21 mouse cellular contexts compared by ENCODE assay signal in the genomic region with DNA sequence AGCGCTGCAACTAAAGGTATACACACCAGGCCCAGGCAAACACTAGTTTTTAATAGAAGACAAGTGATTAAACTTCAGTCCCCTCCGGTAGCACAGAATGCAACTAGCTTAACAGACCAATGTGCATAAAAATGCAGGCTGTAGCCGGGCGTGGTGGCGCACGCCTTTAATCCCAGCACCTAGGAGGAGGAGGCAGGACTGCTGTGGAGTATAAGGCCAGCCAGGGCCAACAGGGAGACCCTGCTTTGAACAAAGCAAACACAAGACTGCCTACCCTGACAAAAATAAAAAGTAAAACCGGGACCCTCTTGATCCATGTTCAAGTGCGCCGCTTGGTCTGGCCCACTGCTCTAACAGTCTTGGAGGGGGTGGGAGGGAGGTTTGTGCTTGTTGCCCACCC. TPM values are rescaled to one million over a fixed set of nuclear protein-coding genes. Genes with fewer than 3 reads are reported as not detected.
DNase-seq lines count a peak whose midpoint lies in the region; ATAC-seq and TF ChIP-seq lines count a peak whose summit lies in the region.
"Had no signal": no experiment of that assay in that cellular context is flagged by ENCODE, and none has a peak within 500 bp of the region (broad histone marks: within the 10 kb centered on the region; RNA-seq: fewer than 3 reads in every experiment).

No protein-coding gene starts in this region.

- H3K27me3 ChIP-seq in lung, embryonic 14.5 days (ENCODE audit: insufficient read depth, low read length), result no peaks in the 10 kb centered on the region
- no peaks in the 10 kb centered on the region for H3K27me3 ChIP-seq in lung, postnatal 0 days (replicated peaks; ENCODE audit: insufficient read depth, low read length)
- no peaks in the 10 kb centered on the region for H3K27me3 ChIP-seq in ES-Bruce4 (ENCODE audit: control insufficient read depth, insufficient read depth, low read length, poor library complexity, severe bottlenecking)
- H3K27me3 ChIP-seq in stomach, postnatal 0 days (ENCODE audit: control insufficient read depth, insufficient read depth, low read length), result no peaks in the 10 kb centered on the region
- no peaks in the 10 kb centered on the region for H3K27me3 ChIP-seq in liver, embryonic 12.5 days (replicated peaks)
- H3K27me3 ChIP-seq: embryonic facial prominence, embryonic 12.5 days; forebrain, embryonic 13.5 days; forebrain, embryonic 15.5 days; Patski had no signal

- H3K27ac ChIP-seq in lung, embryonic 14.5 days (ENCODE audit: low read depth), result peak overlapping the region; percentile 52; the same call in 1 of the 2 replicates
- H3K27ac ChIP-seq in lung, postnatal 0 days (ENCODE audit: low read length), result no peak overlapping the region; the same call in 1 of the 2 replicates
- H3K27ac ChIP-seq in ES-Bruce4 (ENCODE audit: insufficient read depth, low read length), result peak overlapping the region; percentile 61
- H3K27ac ChIP-seq in stomach, postnatal 0 days (replicated peaks), result peak overlapping the region; percentile 35; the same call in 1 of the 2 replicates
- no peak overlapping the region for H3K27ac ChIP-seq in liver, embryonic 12.5 days
- H3K27ac ChIP-seq: embryonic facial prominence, embryonic 10.5 days; embryonic facial prominence, embryonic 12.5 days; forebrain, embryonic 13.5 days; forebrain, embryonic 15.5 days had no signal

- H3K4me3 ChIP-seq in lung, embryonic 14.5 days (ENCODE audit: low read depth, low read length), result no peak overlapping the region
- H3K4me3 ChIP-seq in lung, postnatal 0 days (ENCODE audit: low read depth, low read length), result no peak overlapping the region
- no peak overlapping the region for H3K4me3 ChIP-seq in ES-Bruce4 (ENCODE audit: low read depth, low read length)
- H3K4me3 ChIP-seq in stomach, postnatal 0 days (ENCODE audit: low read depth, low read length), result no peak overlapping the region
- no peak overlapping the region for H3K4me3 ChIP-seq in liver, embryonic 12.5 days
- H3K4me3 ChIP-seq: embryonic facial prominence, embryonic 10.5 days; embryonic facial prominence, embryonic 12.5 days; forebrain, embryonic 13.5 days; forebrain, embryonic 15.5 days had no signal

- DNase-seq in lung, embryonic 14.5 days, result no peak
- DNase-seq in lung, postnatal 0 days (ENCODE audit: low spot score), result no peak
- no peak for DNase-seq in stomach, postnatal 0 days (ENCODE audit: low spot score)
- DNase-seq: adrenal gland, adult 8-10 months; adrenal gland, postnatal 14 days; adrenal gland, postnatal 36 days; cerebellum, adult 11-12 months; cerebellum, adult 2 months; cerebellum, adult 9-10 months; cerebellum, postnatal 10 days; cerebellum, postnatal 25 days; forebrain, postnatal 0 days had no signal

- TF ChIP-seq CTCF in lung, embryonic 14.5 days (IDR thresholded peaks at IDR 0.05; ENCODE audit: low read depth), result no peak
- TF ChIP-seq CTCF in lung, postnatal 0 days (IDR thresholded peaks at IDR 0.05), result no peak
- no peak for TF ChIP-seq CTCF in ES-Bruce4 (IDR thresholded peaks at IDR 0.05; ENCODE audit: low read depth, low read length)
- no peak for TF ChIP-seq CTCF in stomach, postnatal 0 days (IDR thresholded peaks at IDR 0.05; ENCODE audit: low read depth)

- peaks cover 5% of the 10 kb centered on the region; the same call in 1 of the 2 replicates for H3K4me1 ChIP-seq in lung, embryonic 14.5 days (ENCODE audit: insufficient read depth)
- H3K4me1 ChIP-seq in lung, postnatal 0 days (ENCODE audit: insufficient read depth, low read depth, low read length), result peaks cover 3% of the 10 kb centered on the region; the same call in 1 of the 2 replicates
- peaks cover 2% of the 10 kb centered on the region for H3K4me1 ChIP-seq in ES-Bruce4 (ENCODE audit: control insufficient read depth, insufficient read depth, low read length)
- no peaks in the 10 kb centered on the region; the same call in 1 of the 2 replicates for H3K4me1 ChIP-seq in stomach, postnatal 0 days (replicated peaks; ENCODE audit: control insufficient read depth, insufficient read depth)
- H3K4me1 ChIP-seq in liver, embryonic 12.5 days, result peaks cover 30% of the 10 kb centered on the region

- no peak for ATAC-seq in lung, embryonic 14.5 days (ENCODE audit: insufficient read depth)
- no peak for ATAC-seq in lung, postnatal 0 days
- ATAC-seq in stomach, postnatal 0 days (ENCODE audit: low FRiP score, low TSS enrichment), result no peak
- no peak for ATAC-seq in liver, embryonic 12.5 days
- ATAC-seq: activated CD4-positive, CD25-positive, alpha-beta regulatory T cell, adult 4 months; forebrain, embryonic 13.5 days; forebrain, embryonic 15.5 days; forebrain, postnatal 0 days; Patski had no signal

- no peak overlapping the region for H3K9ac ChIP-seq in lung, embryonic 14.5 days
- H3K9ac ChIP-seq in lung, postnatal 0 days (replicated peaks; ENCODE audit: low read depth), result no peak overlapping the region
- no peak overlapping the region for H3K9ac ChIP-seq in ES-Bruce4 (ENCODE audit: low read depth, poor library complexity, severe bottlenecking)
- no peak overlapping the region for H3K9ac ChIP-seq in stomach, postnatal 0 days (ENCODE audit: low read length)
- no peak overlapping the region for H3K9ac ChIP-seq in liver, embryonic 12.5 days
- H3K9ac ChIP-seq: embryonic facial prominence, embryonic 12.5 days; forebrain, embryonic 13.5 days; forebrain, embryonic 15.5 days; forebrain, postnatal 0 days had no signal

- peaks cover 62% of the 10 kb centered on the region for H3K36me3 ChIP-seq in lung, embryonic 14.5 days (ENCODE audit: insufficient read depth)
- H3K36me3 ChIP-seq in lung, postnatal 0 days (ENCODE audit: insufficient read depth, low read length), result peaks cover 41% of the 10 kb centered on the region; the same call in 1 of the 2 replicates
- H3K36me3 ChIP-seq in ES-Bruce4 (ENCODE audit: control insufficient read depth, insufficient read depth, low read length, poor library complexity, severe bottlenecking), result peaks cover 50% of the 10 kb centered on the region
- peaks cover 18% of the 10 kb centered on the region for H3K36me3 ChIP-seq in stomach, postnatal 0 days (ENCODE audit: control insufficient read depth, insufficient read depth, low read length)
- H3K36me3 ChIP-seq in liver, embryonic 12.5 days, result peaks cover 60% of the 10 kb centered on the region

- no peak for TF ChIP-seq EP300 in lung, postnatal 0 days (IDR thresholded peaks at IDR 0.05)
- TF ChIP-seq EP300 in ES-Bruce4 (IDR thresholded peaks at IDR 0.05; ENCODE audit: insufficient read depth, low read depth, low read length), result no peak
- TF ChIP-seq EP300 in stomach, postnatal 0 days (optimal IDR thresholded peaks at IDR 0.05), result no peak

- H3K4me2 ChIP-seq in lung, embryonic 14.5 days, result no peak overlapping the region
- H3K4me2 ChIP-seq in lung, postnatal 0 days (replicated peaks; ENCODE audit: low read depth, low read length), result no peak overlapping the region
- no peak overlapping the region for H3K4me2 ChIP-seq in stomach, postnatal 0 days (replicated peaks; ENCODE audit: low read depth)
- H3K4me2 ChIP-seq in liver, embryonic 12.5 days, result no peak overlapping the region
- H3K4me2 ChIP-seq: embryonic facial prominence, embryonic 12.5 days; forebrain, embryonic 13.5 days; forebrain, embryonic 15.5 days had no signal

- 90% methylated on average over 9 of the region's 9 CpGs for WGBS in lung, embryonic 14.5 days
- 87% methylated on average over 9 of the region's 9 CpGs for WGBS in lung, postnatal 0 days
- WGBS in stomach, postnatal 0 days, result 84% methylated on average over 9 of the region's 9 CpGs
- 85% methylated on average over 9 of the region's 9 CpGs for WGBS in liver, embryonic 12.5 days (ENCODE audit: insufficient replicate concordance)

- no peaks in the 10 kb centered on the region for H3K9me3 ChIP-seq in lung, embryonic 14.5 days (ENCODE audit: low read depth, low read length)
- no peaks in the 10 kb centered on the region for H3K9me3 ChIP-seq in lung, postnatal 0 days (ENCODE audit: low read length)
- H3K9me3 ChIP-seq in ES-Bruce4 (replicated peaks; ENCODE audit: control insufficient read depth, insufficient read depth, low read length, poor library complexity, severe bottlenecking), result no peaks in the 10 kb centered on the region
- no peaks in the 10 kb centered on the region for H3K9me3 ChIP-seq in stomach, postnatal 0 days (ENCODE audit: control insufficient read depth, low read length)
- no peaks in the 10 kb centered on the region for H3K9me3 ChIP-seq in liver, embryonic 12.5 days (replicated peaks)
- H3K9me3 ChIP-seq: embryonic facial prominence, embryonic 10.5 days; embryonic facial prominence, embryonic 12.5 days; forebrain, embryonic 13.5 days; forebrain, embryonic 15.5 days; G1E had no signal

- TF ChIP-seq POLR2A in ES-Bruce4 (IDR thresholded peaks at IDR 0.05; ENCODE audit: insufficient read depth, low read length), result no peak

RNA-seq across cellular contexts. Expression of gene 2310039H08Rik, which starts 2.6 kb away (rescaled TPM):
- 58.2 and 64.7 TPM in 2 replicates for polyA plus RNA-seq in lung, embryonic 14.5 days (2014; fragmentation: Nextera tagmentation; extraction: Ambion mirVana)
- 73.9 and 80.1 TPM in 2 replicates for polyA plus RNA-seq in lung, postnatal 0 days (2015; fragmentation: Nextera tagmentation; extraction: Ambion mirVana)
- polyA plus RNA-seq in ES-Bruce4 (2011; ENCODE audit: insufficient read depth, insufficient read length, low read depth, missing spikeins), result 6.7 and 7.2 TPM in 2 replicates
- 113 and 117 TPM in 2 replicates for polyA plus RNA-seq in stomach, postnatal 0 days (2015; fragmentation: Nextera tagmentation; extraction: Ambion mirVana)
- 55.2 and 56.5 TPM in 2 replicates for polyA plus RNA-seq in liver, embryonic 12.5 days (2016; fragmentation: Nextera tagmentation; extraction: Ambion mirVana)

RNA-seq across cellular contexts. Expression of gene Rpl7l1, which starts 7.4 kb away (rescaled TPM):
- 169 and 171 TPM in 2 replicates for polyA plus RNA-seq in lung, embryonic 14.5 days (2014; fragmentation: Nextera tagmentation; extraction: Ambion mirVana)
- 83.2 and 83.7 TPM in 2 replicates for polyA plus RNA-seq in lung, postnatal 0 days (2015; fragmentation: Nextera tagmentation; extraction: Ambion mirVana)
- 167 and 196 TPM in 2 replicates for polyA plus RNA-seq in ES-Bruce4 (2011; ENCODE audit: insufficient read depth, insufficient read length, low read depth, missing spikeins)
- 93.7 and 95.0 TPM in 2 replicates for polyA plus RNA-seq in stomach, postnatal 0 days (2015; fragmentation: Nextera tagmentation; extraction: Ambion mirVana)
- 140 and 144 TPM in 2 replicates for polyA plus RNA-seq in liver, embryonic 12.5 days (2016; fragmentation: Nextera tagmentation; extraction: Ambion mirVana)

RNA-seq across cellular contexts. Expression of gene Ptcra, which starts 11.6 kb away (rescaled TPM):
- polyA plus RNA-seq in lung, embryonic 14.5 days (2014; fragmentation: Nextera tagmentation; extraction: Ambion mirVana), result 0.24 and 0.37 TPM in 2 replicates
- 0.14 TPM in 1 of 2 replicates, not detected in the other for polyA plus RNA-seq in lung, postnatal 0 days (2015; fragmentation: Nextera tagmentation; extraction: Ambion mirVana)
- polyA plus RNA-seq in ES-Bruce4 (2011; ENCODE audit: insufficient read depth, insufficient read length, low read depth, missing spikeins), result 1.1 and 1.7 TPM in 2 replicates
- polyA plus RNA-seq in stomach, postnatal 0 days (2015; fragmentation: Nextera tagmentation; extraction: Ambion mirVana), result 0.50 TPM in 2 replicates
- 0.60 and 0.62 TPM in 2 replicates for polyA plus RNA-seq in liver, embryonic 12.5 days (2016; fragmentation: Nextera tagmentation; extraction: Ambion mirVana)
- polyA plus RNA-seq: activated CD4-positive, CD25-positive, alpha-beta regulatory T cell, adult 4 months had no signal

RNA-seq across cellular contexts. Expression of gene Cnpy3, which starts 23.1 kb away (rescaled TPM):
- 77.4 and 79.3 TPM in 2 replicates for polyA plus RNA-seq in lung, embryonic 14.5 days (2014; fragmentation: Nextera tagmentation; extraction: Ambion mirVana)
- 44.1 and 47.0 TPM in 2 replicates for polyA plus RNA-seq in lung, postnatal 0 days (2015; fragmentation: Nextera tagmentation; extraction: Ambion mirVana)
- 31.2 and 37.2 TPM in 2 replicates for polyA plus RNA-seq in ES-Bruce4 (2011; ENCODE audit: insufficient read depth, insufficient read length, low read depth, missing spikeins)
- polyA plus RNA-seq in stomach, postnatal 0 days (2015; fragmentation: Nextera tagmentation; extraction: Ambion mirVana), result 39.0 and 39.9 TPM in 2 replicates
- polyA plus RNA-seq in liver, embryonic 12.5 days (2016; fragmentation: Nextera tagmentation; extraction: Ambion mirVana), result 39.6 and 39.7 TPM in 2 replicates

RNA-seq across cellular contexts. Expression of gene Gnmt, which starts 46.1 kb away (rescaled TPM):
- polyA plus RNA-seq in lung, embryonic 14.5 days (2014; fragmentation: Nextera tagmentation; extraction: Ambion mirVana), result 0.77 and 1.5 TPM in 2 replicates
- 13.0 and 14.9 TPM in 2 replicates for polyA plus RNA-seq in lung, postnatal 0 days (2015; fragmentation: Nextera tagmentation; extraction: Ambion mirVana)
- polyA plus RNA-seq in ES-Bruce4 (2011; ENCODE audit: insufficient read depth, insufficient read length, low read depth, missing spikeins), result 3.9 and 4.1 TPM in 2 replicates
- 2.1 and 3.1 TPM in 2 replicates for polyA plus RNA-seq in stomach, postnatal 0 days (2015; fragmentation: Nextera tagmentation; extraction: Ambion mirVana)
- 5.8 and 6.7 TPM in 2 replicates for polyA plus RNA-seq in liver, embryonic 12.5 days (2016; fragmentation: Nextera tagmentation; extraction: Ambion mirVana)

Comparison
In these comparisons a context has a peak if more than half of its experiments do, and no peak if none do; other contexts are left out.
1. H3K27ac ChIP-seq: peak in lung, embryonic 14.5 days (single experiment), ES-Bruce4 (single experiment) and stomach, postnatal 0 days (single experiment); none in lung, postnatal 0 days (single experiment) and liver, embryonic 12.5 days (single experiment).